Mouse (Mus musculus) 3T3-L1 (cell line): ENCODE data around the gene Pla2g1b.

ENCODE experiments used
- DNase-seq: peaks from one replicate; pipeline ENCODE4 v3.0.0-alpha.2; 2015; ENCODE audit warnings: low read depth, low spot score

Pla2g1b gene

GRCm38 (mm10) chr5:115522531-115522930 is 56.5 kb downstream of the Pla2g1b start:
- no peak for DNase-seq

- no peak for DNase-seq
These were observed 57.0 kb downstream of the Pla2g1b start for GRCm38 (mm10) chr5:115522981-115523499.

- no peak for DNase-seq
These were observed 57.9 kb downstream of the Pla2g1b start for GRCm38 (mm10) chr5:115523971-115524370.
